Mouse (Mus musculus): ENCODE results near the gene Nrip1.

DNA sequence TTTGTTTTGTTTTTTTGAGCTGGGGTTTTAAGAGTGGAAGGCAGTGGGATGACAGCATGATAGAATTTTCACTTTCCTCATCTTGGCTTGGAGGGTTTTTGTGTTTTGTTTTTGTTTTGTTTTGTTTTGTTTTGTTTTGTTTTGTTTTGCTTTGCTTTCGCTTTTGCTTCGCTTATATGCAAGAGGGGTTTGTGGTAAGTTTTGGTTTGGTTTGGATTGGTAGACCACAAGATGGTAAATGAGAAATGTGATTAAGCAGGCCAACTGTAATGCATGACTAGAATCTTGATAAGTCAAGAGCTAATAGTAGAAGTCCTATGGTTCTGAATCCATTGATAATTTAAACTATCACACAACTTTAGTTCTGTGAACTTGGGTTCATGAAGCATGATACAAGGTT lies 42.9 kb upstream of the Nrip1 start:
- TF ChIP-seq CTCF (IDR thresholded peaks at IDR 0.05; ENCODE audit: control insufficient read depth, insufficient read depth, insufficient read length): no peak
- TF ChIP-seq USF1 (IDR thresholded peaks at IDR 0.05; ENCODE audit: low read depth): no peak
